Mouse (Mus musculus) lung, postnatal 25 days (tissue): ENCODE measurements around the gene Mgat4c.
"Not testable (repeated sequence)": the region's sequence is repeated elsewhere in the genome, so short reads cannot be mapped to it uniquely, and the experiment has no call there.

Experiments
- DNase-seq: peaks from one replicate; pipeline ENCODE4 v3.0.0; 2022; ENCODE audit warnings: low spot score

Gene Mgat4c

GRCm38 (mm10) chr10:102127340-102127739, 446.1 kb downstream of the Mgat4c start:
- no peak for DNase-seq

DNA sequence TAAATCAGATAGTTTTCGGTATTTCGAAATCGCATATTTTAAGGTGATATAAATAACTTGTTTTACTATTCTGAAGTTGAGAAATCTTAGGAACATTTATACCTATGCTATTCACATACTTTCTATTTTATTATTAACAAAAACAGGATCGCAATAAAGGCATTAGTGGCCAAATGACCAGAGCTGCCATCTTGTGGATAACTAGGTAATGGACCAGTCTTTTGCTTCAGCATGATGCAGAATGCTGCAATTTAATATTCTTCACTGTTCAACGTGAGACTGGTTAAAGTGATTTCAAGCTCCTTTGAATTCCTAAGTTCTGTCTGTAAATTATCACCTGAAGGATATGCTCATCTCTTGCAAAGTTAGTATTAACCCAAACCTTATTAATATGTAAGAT, 473.6 kb downstream of the Mgat4c start:
- no peak for DNase-seq

GRCm38 (mm10) chr10:102155853-102156252, 474.6 kb downstream of the Mgat4c start:
- DNase-seq = no peak

DNA sequence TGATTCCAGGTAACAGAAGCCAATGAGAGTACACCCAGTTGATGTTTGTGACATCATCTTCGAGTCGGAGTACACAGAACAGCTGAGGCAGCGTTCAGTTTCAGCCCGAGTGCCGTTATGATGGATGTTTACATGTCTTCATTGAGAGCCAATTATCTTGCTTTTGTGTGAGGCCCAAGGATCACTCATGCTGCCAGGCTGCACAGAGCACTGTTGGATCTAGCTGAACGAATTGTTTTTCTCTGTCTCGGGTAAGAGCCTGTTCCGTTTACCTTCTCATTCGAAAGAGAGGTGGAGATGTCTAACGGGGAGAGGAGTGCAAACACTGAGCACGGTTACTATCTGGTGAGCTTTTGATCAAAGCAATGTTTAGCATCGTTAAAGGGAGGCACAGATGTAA, 477.5 kb downstream of the Mgat4c start:
- DNase-seq = no peak

- DNase-seq = no peak
These were observed 503.4 kb downstream of the Mgat4c start for GRCm38 (mm10) chr10:102184726-102185125.

DNA sequence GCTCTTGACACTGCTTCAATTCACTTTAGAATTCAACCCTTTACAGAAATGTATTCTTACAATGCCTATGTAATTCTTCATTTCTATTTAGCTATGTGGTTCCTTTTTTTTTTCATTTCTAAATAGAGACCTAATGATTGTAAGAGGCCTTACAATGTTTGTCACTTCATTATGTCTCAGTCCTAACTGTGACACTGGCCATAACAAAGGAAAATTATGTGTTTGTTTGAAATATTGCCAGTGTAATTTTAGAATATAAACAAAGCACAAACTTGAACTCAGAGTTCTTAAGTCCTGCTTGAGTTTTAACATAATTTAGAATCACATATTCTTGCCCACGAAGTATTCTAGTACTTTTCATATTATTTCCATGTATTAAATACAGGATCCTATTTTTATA, 510.4 kb downstream of the Mgat4c start:
- no peak for DNase-seq

- DNase-seq = no peak
These were observed 515.6 kb downstream of the Mgat4c start for GRCm38 (mm10) chr10:102196850-102197249.

- DNase-seq = no peak
These were observed 557.4 kb downstream of the Mgat4c start for GRCm38 (mm10) chr10:102238558-102239211.

DNA sequence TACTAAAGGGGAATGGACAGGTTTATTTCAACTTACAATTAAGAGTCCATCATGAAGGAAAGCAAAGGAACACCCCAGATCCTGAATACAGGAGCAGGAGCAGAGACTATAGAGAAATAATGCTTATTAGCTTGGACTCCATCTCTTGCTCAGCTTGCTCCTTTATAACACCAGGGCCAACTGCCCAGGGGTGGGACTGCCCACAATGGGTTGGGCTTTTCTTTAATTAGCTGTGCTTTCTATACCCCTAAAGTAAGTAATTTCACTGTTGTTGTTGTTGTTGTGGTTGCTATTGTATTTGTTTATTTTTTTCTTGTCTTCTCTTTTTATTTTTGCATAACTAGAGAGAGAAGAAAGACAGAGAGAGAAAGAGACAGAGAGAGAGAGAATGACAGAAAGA, 562.6 kb downstream of the Mgat4c start:
- no peak for DNase-seq

DNA sequence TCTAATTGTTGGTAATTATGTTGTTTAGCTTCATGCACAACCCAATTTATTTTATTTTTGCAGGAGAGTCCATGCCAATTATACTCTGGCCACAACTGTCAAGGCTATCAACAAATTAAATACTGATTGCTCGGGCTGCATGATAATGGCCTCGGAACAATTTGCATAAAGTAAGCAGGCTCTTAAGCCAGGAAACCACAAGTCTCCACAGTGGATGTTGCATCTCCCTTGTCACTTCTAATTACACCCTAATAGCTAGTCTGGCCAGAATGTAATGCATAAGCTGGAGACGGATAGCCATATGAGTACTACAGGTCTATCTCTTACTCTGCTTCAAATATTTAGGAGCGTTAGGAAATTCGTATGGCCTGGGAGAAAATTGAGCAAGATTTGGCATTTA, 563.3 kb downstream of the Mgat4c start:
- no peak for DNase-seq

DNA sequence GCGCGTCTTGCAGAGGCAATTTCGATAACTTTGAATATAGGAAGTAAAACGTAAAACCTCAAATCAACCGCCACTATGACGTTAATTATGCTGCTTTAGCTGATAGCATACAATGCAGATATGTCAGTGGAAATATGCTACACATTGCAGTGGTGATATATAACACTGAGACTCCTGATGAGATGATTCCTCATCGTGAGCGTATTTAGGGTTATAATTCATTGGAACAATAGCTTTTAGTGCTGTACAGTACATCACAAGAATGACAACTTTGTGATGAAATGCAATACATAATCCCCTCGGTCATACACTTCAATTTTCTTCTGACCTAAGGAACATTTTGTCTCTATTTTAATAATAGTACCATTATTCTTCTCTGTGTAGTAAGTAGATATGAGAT, 564.0 kb downstream of the Mgat4c start:
- DNase-seq = no peak

GRCm38 (mm10) chr10:102308892-102309479, 627.7 kb downstream of the Mgat4c start:
- no peak for DNase-seq

DNA sequence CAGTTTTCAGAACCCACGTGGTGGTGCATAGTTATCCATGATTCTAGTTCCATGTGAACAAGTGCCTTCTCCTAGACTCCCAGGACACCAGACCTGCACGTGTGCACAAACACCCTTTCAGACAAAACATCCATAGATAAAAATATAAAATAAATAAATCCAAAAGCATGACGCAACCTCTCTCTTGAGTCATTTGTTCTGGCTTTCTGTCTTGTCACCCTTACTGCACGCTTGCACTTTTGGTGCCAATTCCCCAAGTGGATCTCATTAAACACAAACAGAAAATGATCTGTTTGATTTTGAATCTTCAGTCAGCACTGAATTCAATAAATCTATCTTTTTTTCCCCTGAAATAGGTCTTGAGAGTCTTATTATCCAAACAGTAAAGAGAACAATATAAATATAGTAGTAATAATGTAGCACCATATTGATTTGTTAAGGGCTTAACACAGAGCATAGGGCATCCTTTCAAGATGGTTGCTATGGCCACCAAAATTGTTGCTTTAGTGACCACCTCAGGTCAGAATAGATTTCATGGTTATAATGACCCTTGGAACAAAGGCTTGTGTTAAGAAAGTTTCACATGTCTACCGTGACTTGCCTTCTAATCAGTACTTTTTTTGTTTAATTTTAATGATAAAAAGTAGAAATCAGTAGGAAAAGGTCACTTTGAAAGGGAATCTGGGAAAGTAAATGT, 684.5 kb downstream of the Mgat4c start:
- no peak for DNase-seq

- DNase-seq = no peak
These were observed 689.3 kb downstream of the Mgat4c start for GRCm38 (mm10) chr10:102370576-102370975.

DNA sequence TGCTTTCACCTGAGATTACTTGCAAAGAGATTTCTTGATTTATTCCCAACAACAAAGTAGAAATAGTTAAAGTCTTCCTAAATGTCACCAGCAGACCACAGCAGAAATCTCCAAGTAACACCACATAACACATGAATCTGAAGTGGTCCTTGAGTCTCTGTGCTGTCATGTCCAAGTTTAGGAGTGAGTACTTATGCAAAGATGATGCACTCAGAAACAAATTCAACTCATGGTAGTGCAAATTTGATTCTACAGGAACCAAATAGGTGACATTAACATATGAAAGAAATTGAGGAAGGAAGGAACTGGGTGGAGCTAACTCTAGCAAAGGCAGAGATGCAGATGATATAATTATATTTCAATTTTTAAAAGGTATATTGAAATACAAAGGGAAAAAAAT, 690.8 kb downstream of the Mgat4c start:
- DNase-seq = no peak

GRCm38 (mm10) chr10:102374061-102374460, 692.8 kb downstream of the Mgat4c start:
- DNase-seq = no peak

- DNase-seq = no peak
These were observed 696.1 kb downstream of the Mgat4c start for GRCm38 (mm10) chr10:102377377-102377776.

- DNase-seq = no peak
These were observed 707.9 kb downstream of the Mgat4c start for GRCm38 (mm10) chr10:102389223-102389622.

DNA sequence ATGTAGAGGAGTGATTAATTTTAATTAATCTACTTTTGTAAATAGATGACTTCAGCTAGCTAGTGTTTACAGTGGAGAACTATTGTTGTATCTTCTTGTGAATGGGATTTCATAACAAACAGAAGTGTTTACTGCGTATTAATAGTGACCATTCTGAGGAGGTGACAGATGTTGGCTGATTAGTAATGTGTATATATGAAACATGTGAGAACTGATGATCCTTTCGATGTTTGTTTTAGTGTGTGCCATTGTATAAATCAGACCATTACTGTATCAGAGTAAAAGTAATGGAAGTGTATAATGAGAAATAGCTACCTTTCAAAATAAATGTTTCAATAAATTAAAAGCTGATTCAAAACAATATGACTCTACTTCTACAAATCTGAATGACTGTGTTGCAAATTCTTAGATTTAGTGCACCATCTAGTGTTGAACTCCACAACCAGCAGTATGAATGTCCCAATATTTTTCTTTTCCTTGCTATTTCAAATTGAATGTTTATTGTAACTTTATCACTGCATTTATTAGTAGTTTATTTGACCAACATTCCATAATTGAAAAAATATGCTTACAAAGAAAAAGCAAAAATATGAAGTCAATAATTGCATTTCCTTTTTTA, 736.5 kb downstream of the Mgat4c start:
- no peak for DNase-seq

DNA sequence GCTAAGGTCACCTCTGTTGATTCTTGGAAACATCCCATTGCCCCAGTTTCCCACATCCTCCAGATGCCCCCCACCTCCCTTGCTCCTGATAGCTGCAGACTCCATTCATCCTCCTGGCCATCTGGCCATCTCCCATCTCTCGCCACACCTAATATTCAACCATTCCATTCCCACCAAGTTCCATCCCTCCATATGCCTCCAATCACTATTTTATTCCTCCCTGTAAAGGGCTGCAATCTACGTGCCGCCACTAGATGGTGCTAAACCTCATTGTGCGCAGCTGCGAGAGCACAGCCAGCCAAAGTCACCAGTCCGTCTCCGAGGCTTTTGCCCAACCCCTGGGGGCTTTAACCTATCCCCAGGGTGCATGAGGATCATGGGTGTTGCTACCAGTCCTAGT, 753.8 kb downstream of the Mgat4c start:
- DNase-seq = not testable (repeated sequence)

- DNase-seq = not testable (repeated sequence)
These were observed 754.2 kb downstream of the Mgat4c start for GRCm38 (mm10) chr10:102435467-102435866.
